Mouse (Mus musculus): Measurements from ENCODE around the gene Nup98. TPM values are rescaled to one million over a fixed set of nuclear protein-coding genes. Genes with fewer than 3 reads are reported as not detected.

Nup98 gene
- total RNA-seq, 2 experiments from 2014 or later = 22.5 to 24.2 TPM

DNA sequence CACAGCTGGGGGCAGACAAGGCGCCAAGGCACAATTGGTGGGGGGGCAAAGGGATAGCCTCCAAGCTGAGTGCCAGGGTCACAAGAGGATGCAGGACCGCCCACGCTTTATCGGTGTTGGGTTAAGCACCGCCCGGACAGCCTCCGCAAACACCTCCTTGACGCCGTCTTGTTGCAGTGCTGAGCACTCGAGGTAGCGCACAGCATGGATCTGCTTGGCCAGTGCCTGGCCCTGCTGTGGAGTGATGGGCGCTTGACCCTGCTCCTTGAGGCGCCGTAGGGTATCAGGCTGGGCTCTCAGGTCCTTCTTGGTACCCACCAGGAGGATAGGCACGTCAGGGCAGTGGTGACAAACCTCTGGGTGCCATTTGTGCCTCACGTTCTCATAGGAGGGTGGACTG lies 29.6 kb upstream of the Nup98 start:
- intact Hi-C loops (cut with DNase I; ENCODE audit: low total_unique reads) = no loop called here
- DNase-seq = no peak

DNA sequence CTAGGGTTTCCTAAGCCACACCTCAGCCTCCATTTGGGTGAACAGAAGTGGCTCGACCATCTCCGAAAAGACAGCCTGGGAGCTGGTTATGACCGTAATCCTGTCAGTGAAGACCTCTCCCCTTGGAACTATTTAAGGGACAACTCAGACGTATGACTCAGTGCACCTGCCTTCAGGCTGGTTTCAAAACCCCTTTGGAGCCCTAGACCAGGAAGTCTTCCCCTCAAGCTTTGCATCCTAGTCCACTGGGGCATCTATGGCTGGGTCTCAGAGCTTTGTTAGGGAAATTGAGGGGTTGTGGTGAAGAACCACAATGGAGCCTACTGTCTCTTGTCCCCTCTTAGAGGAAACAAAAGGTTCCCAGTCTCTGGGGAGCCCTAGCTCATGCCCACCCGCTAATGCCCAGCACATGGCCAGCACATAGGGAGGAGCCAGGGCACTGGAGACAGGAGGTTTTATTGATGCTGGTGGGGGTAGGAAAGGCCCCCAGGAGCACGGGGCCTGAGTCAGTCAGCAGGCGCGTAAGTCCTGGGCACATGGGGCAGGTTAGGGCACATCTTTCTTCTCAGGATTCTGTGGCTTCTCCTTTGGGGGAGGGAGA lies 28.8 kb upstream of the Nup98 start:
- intact Hi-C loops (cut with DNase I; ENCODE audit: low total_unique reads) = no loop called here
- no peak for DNase-seq

DNA sequence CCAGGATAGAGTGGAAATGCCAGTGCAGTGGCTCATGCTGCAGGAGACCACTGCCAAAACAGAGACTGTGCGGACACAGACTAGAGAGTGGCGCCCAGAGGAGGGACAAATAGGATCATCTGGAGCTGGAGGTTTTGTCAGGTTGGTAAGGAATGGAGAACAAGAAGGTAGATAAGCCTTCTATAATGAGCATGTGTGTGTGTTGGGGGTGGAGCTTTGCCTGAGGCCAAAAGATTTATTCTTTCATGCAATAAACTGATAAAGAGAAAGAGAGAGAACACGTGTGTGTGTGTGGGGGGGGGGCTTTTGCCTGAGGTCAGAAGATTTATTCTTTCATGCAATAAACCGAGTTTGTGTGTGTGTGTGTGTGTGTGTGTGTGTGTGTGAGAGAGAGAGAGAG lies 23.1 kb upstream of the Nup98 start:
- intact Hi-C loops (cut with DNase I; ENCODE audit: low total_unique reads) = no loop called here

DNA sequence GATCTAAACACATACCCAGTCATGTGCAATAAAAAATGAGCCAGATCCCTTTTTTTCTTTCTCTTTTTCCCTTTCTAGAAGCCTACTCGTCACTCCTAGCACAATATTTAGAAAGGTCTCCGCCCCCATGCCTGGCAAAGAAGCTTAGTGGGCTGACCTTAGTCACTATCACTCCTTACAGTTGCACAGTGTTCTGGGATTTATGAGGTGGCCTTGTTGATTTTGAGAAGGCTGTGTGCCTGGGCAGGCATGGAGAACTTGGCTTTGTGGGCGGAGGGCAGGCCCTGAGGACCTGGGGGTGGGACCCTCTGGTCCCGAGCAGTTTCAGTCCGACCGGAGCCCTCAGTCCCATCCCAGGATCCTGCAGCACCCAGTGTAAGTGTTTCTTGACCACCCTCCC lies 19.8 kb upstream of the Nup98 start:
- DNase-seq = no peak
- intact Hi-C loops (cut with DNase I; ENCODE audit: low total_unique reads) = no loop called here

More for the DNA sequence above, 23.1 kb upstream of the Nup98 start:
- DNase-seq = no peak

DNA sequence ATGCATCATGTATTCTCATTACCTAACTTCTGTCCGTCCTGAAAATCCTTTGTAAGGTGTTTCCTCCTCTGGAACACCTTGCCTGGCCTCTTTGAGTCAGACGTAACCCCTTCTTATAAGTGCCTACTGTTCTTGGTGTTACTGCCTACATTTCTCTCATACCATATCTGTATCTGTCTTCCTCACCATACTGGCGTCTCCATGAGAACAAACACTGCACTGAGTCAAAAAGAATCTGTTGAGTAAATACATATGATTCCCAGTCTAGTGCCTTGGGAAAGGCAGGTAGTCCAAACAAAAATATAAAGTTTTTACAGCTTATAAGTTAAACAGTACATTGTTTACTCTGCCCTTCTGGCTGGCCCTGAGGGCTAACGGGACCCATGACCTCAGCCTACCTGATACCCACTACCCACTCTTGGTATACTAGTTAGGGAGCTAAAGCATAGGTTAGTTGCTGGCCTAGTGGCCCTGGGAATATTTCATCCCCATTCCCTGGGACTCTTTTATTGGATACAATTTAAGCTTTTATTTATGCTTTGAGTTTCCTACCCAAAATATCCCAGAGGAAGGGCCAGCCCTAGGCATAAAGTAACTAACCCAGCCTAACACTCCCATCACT lies 18.2 kb upstream of the Nup98 start:
- no peak for DNase-seq
- intact Hi-C loops (cut with DNase I; ENCODE audit: low total_unique reads) = no loop called here

DNA sequence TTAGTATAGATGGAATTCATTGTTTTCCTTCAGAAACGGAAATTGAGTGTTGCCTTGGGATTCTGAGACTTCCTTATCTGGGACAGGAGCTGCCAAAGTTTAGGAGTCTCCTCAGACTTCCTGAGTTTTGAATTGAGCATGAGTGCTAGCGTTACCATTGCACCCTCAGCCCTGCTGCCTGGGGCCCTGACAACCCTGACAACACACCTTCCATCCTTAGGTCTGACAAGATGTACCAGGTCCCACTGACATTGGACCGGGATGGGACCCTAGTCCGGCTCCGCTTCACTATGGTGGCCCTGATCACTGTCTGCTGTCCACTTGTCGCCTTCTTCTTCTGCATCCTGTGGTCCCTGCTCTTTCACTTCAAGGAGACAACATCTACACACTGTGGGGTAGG lies 16.1 kb upstream of the Nup98 start:
- intact Hi-C loops (cut with DNase I; ENCODE audit: low total_unique reads) = no loop called here
- no peak for DNase-seq

DNA sequence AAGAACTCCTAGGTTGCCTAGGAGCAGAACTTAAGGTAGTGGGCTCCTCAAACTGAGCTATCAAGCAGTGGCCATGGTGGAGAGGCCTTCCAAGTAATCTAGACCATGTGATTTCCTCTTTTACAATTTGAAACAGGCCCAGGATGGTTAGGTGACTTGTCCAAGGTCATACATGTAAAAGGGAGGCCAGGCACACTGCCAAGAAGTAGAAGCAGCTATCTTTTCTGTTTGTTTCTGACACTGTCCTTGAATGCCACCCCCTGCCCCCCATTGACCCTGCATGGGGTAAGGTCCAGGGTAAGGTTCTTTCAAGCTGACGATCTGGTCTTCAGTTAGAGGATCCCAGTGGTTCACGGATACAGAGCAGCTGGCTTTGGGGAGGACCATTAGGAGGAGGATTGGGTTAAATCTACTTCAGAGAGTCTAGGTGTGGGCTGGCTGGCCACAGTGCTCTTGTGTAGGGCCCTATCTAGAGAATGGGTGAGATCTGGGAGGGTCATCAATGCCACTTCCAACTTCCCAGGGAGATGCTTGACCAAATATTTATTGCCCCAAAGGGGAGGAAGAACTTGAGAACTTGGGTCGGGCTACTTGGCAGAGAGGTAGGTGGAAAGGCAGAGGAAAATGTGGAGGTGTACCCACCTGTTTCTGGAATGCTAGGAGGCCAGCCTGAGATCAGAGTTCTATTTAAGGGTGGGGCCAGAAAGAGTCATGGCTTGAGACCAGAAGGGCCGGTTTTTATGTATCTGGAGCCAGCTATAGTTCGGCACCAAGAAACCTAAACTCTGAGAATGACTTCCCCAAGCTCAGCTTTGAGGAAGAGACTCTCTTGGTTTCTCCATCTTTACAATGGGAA lies 14.1 kb upstream of the Nup98 start:
- DNase-seq = no peak
- intact Hi-C loops (cut with DNase I; ENCODE audit: low total_unique reads) = no loop called here

DNA sequence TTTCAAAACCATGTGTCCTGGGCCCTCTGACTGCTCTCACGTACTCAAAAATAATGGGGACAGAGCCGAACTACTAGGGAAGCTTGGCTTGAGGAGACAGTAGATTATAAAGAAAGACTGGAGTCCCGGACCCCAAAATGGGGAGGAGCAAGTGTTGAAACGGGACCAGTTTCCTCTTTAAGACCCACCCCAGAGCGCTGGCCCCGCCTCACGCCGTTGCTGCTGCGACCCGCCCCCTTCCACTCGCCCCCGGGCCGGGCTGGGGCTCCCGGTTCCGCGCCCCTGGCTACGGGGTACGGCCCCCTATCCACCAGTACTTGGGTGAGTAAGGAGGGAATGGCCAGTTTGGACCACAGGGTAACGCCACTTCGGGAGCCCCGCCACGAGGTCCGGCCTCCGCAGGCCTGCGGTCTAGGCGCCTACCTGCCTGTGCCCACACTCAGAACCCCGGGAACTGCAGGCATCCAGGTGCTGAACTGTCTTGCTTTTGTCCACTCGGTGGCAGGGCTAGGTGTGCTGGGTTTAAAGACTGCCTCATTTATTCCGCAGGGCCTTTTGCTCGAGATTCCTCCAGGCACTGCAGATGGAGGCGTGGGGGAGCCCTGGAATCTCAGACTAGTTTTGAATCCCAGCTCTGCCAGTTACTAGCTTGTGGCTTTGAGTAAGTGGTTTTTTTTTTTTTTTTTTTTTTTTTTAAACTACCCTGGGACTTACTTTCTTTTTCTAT lies 13.0 kb upstream of the Nup98 start:
- peak; percentile 73 for DNase-seq
- intact Hi-C loops (cut with DNase I; ENCODE audit: low total_unique reads) = no loop called here

DNA sequence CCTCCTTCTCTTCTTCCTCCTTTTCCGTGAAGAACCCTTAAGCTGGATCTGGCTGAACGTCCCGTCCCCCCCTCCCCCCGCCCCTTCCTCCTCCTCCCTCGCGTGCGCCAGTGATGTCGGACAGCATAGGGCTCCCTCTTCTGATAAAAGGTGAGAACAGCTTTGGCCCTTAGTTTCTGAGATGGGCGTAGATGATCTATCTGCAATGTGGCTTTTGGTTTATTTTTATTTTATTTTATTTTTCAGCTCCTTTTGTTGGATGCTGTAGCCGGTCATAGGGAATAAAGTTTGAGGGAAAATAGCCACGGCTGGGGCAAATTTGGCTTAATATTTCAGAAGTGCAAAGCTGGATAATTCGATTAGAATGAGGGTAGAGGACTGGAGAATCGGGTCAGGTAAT lies 12.4 kb upstream of the Nup98 start:
- peak; percentile 51 for DNase-seq
- intact Hi-C loops (cut with DNase I; ENCODE audit: low total_unique reads) = no loop called here

DNA sequence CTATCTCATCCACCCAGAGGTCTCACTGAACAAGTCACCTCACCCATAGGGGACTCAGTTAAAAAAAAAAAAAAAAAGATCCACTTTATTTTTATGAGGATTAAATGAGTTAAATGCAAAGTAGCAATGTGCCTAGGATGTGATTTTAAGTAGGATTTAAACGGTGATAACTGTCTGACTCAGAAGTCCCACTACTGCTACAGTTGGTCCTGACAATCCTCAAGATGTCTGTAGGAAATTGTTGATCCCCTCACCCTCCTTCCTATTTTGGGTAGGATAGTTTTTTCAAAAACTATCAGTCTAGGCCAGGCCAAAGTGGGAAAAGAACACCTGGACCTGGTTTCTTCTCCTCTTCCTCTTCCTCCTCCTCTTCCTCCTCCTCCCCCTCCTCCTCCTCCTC lies 11.9 kb upstream of the Nup98 start:
- intact Hi-C loops (cut with DNase I; ENCODE audit: low total_unique reads) = no loop called here
- no peak for DNase-seq

DNA sequence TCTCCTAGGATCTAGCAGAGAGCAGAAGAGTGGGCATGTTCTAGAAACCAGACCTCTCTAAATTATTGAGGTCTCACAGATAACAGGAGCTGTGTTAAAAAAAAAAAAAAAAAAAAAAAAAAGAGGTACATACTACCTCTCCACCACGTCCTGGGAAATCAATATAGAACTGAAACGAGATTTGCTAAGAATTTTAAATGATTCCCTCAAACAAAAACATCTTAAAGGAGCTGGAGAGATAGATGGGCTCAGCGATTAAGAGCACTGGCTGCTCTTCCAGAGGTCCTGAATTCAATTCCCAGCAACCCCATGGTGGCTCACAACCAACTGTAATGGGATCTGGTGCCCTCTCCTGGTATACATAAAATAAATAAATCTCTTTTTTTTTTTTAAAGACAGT lies 1.1 kb upstream of the Nup98 start:
- DNase-seq = no peak
- intact Hi-C loops (cut with DNase I; ENCODE audit: low total_unique reads) = no loop called here

DNA sequence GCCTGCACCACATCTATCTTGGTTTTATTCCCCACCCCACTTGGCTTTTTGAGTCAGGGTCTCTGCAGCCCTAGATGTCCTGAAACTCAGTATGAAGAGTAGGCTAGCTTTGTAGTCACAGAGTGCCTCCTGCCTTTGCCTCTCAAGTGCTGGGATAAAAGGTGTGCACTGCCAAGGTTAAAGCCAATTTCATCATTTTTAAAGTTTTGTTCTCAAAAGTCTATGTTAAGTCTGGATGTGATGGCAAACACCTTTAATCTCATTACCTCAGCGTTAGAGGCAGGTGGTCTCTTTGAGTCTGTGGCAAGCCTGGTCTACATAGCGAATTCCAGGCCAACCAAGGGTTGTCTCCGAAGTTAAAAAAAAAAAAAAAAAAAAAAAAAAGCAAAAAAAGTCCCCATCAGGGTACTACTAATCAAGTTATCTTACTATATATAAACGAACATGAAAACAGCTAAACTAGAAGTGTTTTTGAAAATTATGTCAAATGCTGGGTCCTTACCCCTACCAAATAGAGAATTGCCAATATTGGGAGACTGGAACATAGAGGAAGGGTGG lies 1.1 kb downstream of the Nup98 start:
- intact Hi-C loops (cut with DNase I; ENCODE audit: low total_unique reads) = no loop called here
- DNase-seq = no peak

DNA sequence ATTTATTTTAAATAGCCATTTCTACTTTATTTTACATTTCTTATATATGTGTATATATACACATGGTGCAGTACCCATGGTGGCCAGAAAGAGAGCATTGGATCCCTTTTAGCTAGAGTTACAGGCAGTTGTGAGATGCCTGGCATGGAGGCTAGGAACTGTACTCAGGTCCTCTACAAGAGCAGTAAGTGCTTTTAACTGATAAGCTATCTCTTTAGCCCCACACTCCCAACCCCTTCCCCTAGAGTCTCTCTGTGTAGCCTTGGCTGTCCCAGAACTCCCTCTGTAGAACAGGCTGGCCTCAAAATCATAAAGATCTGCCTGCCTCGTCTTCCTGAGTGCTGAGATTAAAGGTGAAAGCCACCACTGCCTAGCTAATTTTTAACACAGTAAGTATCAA lies 4.3 kb downstream of the Nup98 start:
- intact Hi-C loops (cut with DNase I; ENCODE audit: low total_unique reads) = no loop called here
- DNase-seq = no peak

DNA sequence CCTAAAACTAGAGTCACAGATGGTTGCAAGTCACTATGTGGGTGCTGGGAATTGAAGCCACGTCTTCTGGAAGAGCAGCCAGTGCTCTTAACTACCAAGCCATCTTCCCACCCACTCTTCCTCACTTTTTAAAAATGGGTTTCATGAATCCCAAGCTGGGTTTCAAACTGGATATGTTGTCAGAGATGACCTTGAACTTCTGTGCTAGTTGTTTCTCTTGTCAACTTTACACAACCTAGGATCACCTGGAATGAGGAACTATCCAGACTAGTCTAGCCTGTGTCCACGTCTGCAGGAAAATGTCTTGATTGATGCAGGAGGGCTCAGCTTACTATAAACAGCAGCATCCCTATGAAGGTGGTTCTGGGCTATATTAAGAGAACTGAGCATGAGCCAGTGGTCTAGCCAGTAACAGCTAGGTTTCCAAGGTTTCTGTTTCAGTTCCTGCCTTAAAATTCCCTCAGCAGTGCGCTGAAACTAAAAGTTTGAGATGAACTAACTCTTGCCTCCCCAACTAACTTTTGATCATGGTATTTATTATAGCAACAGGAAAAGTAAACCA lies 5.6 kb downstream of the Nup98 start:
- DNase-seq = no peak
- intact Hi-C loops (cut with DNase I; ENCODE audit: low total_unique reads) = no loop called here

DNA sequence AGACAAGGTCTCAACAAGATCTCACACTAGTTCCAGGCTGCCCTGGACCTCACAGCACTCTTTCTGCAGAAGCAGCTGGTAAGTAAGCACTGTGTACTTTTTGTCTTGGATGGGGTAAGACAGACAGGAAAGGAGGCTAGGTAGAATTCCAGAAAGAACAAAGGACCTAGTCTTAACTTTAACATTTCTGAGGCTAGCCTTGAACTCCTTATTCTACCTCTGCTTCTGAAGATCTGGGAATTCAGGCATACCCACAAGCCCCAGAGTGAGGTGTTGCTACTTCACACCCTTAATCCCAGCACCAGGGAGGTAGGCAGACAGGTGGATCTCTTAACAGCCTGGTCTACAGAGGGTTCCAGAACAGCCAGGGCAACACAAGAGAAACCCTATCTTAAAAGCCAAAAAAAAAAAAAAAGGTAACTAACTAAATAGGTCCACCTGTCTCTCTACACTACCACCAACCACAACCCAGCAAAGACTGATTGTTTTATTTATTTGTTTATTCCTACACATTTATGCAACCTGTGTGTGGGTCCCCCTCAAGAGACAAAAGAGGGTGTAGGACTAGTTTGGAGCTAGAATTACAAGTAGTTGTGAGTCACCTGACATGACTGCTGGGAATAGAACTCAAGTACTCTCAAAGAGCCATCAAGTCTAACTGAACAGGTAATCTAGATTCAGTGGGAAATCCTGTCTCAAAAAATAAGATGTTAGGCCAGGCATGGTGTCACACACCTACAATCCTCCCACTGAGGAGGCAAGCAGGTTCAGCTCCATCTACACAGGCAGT lies 8.8 kb downstream of the Nup98 start:
- DNase-seq = no peak
- intact Hi-C loops (cut with DNase I; ENCODE audit: low total_unique reads) = no loop called here

DNA sequence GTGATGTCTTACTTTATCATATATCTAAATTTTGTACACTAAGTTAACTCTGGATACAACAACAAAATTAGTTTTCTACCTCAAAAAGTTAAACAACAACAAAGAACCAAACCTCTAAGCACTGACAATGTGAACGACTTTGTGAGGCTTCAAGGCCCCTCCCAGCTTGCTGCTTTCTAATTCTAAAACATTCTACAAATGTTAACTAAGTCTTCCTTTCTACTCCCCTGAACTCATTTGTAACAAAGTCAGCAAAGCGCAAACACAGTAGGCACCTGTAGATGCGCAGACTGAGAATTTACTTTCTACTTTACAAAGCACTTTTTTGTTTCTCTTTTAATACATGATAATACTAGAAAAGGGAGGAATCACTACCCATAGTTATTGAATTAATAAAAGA lies 9.4 kb downstream of the Nup98 start:
- intact Hi-C loops (cut with DNase I; ENCODE audit: low total_unique reads) = no loop called here
- no peak for DNase-seq

DNA sequence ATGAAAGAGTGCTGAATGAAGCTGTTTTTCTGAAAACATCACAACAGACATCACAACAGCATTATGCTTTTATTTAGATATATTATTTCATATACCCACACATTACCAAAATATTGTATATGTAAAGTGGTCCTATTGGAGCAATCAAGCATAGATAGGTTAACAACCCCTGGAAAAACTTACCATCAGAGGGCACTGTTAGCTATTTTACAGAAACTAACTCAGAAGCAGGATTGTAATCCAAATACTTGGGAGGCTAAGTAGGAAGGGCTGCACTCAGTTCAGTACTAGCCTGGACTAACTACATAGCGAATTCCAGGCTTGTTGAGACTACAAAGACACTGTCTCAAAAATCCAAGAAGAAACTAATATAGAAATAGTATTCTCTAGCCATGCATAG lies 17.6 kb downstream of the Nup98 start:
- no peak for DNase-seq
- intact Hi-C loops (cut with DNase I; ENCODE audit: low total_unique reads) = no loop called here

DNA sequence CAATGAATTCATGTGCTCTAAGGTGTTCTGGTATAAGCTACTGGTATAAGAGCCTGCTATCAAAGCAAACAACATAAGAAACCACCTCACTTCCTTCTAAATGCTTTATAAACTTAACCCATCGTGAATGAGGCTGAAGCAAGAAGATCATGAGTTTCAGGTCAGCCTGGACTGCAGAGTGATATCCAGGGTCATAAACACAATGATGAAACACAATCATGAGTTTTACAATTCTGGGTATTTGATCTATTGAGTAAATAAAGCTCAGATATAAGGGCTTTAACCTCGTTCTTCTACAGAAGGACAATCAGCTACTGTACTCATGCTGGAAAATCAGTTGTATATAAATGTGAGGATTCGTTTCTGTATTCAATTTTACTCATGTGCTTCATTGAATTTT lies 26.1 kb downstream of the Nup98 start:
- intact Hi-C loops (cut with DNase I; ENCODE audit: low total_unique reads) = no loop called here

DNA sequence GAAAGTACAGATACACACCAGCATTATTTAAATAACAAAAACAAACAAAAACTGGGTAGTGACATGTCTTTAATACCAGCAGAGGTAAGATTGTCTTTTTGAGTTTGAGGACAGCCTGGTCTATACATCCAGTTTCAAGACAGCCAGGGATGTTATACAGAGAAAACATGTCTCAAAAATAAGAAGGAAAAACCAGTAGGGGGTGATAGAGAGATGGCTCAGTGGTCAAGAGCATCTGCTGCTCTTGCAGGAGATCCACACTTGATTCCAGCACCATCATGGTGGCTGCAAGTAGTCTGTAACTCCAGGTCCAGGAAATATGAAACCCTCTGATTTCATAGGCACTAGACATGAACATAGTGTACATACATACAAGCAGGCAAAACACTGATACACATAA lies 39.7 kb downstream of the Nup98 start:
- no peak for DNase-seq
- intact Hi-C loops (cut with DNase I; ENCODE audit: low total_unique reads) = loop anchor here (10.0 kb wide), 1 partner anchor 45 kb away; no protein-coding TSS in a partner anchor

More for the DNA sequence above, 26.1 kb downstream of the Nup98 start:
- no peak for DNase-seq
